Mouse (Mus musculus): ENCODE measurements around the gene Ptpre.

GRCm38 (mm10) chr7:135722011-135722838, 184.9 kb downstream of the Ptpre start:
- TF ChIP-seq CTCF (conservative IDR thresholded peaks at IDR 0.05; ENCODE audit: low read length) (no peak), POU5F1 (IDR thresholded peaks at IDR 0.05; ENCODE audit: borderline replicate concordance, low read length) (no peak), NANOG (IDR thresholded peaks at IDR 0.05; ENCODE audit: borderline replicate concordance, low read length) (no peak)

Data from E14TG2a.4 (cell line).